Mouse (Mus musculus) frontal cortex, adult 2 months (tissue): ENCODE measurements around the gene Arhgap20. TPM values are rescaled to one million over a fixed set of nuclear protein-coding genes. Genes with fewer than 3 reads are reported as not detected.

Experiments used
- polyA plus RNA-seq: library from polyadenylated mRNA; depleted of rRNA; stranded (reverse); fragments of >200 nt; gene quantifications from 2 replicates; pipeline ENCODE4 v1.2.3, GENCODE M21; 2012; rRNA removed

Arhgap20 gene
- polyA plus RNA-seq, 1 experiment = 22.8 TPM

Other genes with a start within 250 kb of the Arhgap20 start
- 25.4 and 26.0 TPM in 2 replicates for gene Fdx1, start 198.2 kb downstream of the Arhgap20 start, polyA plus RNA-seq